Mouse (Mus musculus) liver, postnatal 0 days (tissue): ENCODE measurements around the gene Zfp870. TPM values are rescaled to one million over a fixed set of nuclear protein-coding genes. Genes with fewer than 3 reads are reported as not detected.

Experiments
- ATAC-seq: fragments of 200-750 bp; cut with Nextera tagmentation; 2 replicates; pipeline ENCODE4 v1.8.0; 2017; ENCODE audit warnings: mild to moderate bottlenecking, moderate library complexity
- DNase-seq: peaks from one replicate; pipeline ENCODE4 v3.0.0-alpha.2; 2016
- H3K27ac ChIP-seq: fragments of 300-500 bp; sonication (generic); 2 replicates; pipeline ENCODE4 v1.5.1; 2014; ENCODE audit warnings: antibody characterized with exemption, moderate library complexity, mild to moderate bottlenecking, low read depth
- H3K27me3 ChIP-seq: fragments of 300-500 bp; sonication (generic); 2 replicates; pipeline ENCODE4 v1.6.1; 2014; ENCODE audit warnings: low read length, control low read depth, mixed read lengths; ENCODE audit not compliant: insufficient read depth
- H3K36me3 ChIP-seq: fragments of 300-500 bp; sonication (generic); replicated peaks from 2 replicates; pipeline ENCODE4 v1.6.1; 2014; ENCODE audit warnings: mild to moderate bottlenecking, control low read depth, low read length, moderate library complexity, mixed read lengths; ENCODE audit not compliant: insufficient read depth
- H3K4me1 ChIP-seq: fragments of 300-500 bp; sonication (generic); 2 replicates; pipeline ENCODE4 v1.6.1; 2014; ENCODE audit warnings: antibody characterized with exemption, mild to moderate bottlenecking, control low read depth; ENCODE audit not compliant: insufficient read depth
- H3K4me2 ChIP-seq: fragments of 300-500 bp; sonication (generic); 2 replicates; pipeline ENCODE4 v1.6.1; 2014; ENCODE audit warnings: low read depth, mild to moderate bottlenecking, low read length, moderate library complexity, mixed read lengths
- H3K4me3 ChIP-seq: fragments of 300-500 bp; sonication (generic); 2 replicates; pipeline ENCODE4 v1.5.1; 2014; ENCODE audit warnings: low read depth, low read length
- H3K9ac ChIP-seq: fragments of 300-500 bp; sonication (generic); replicated peaks from 2 replicates; pipeline ENCODE4 v1.6.1; 2014; ENCODE audit warnings: mild to moderate bottlenecking, moderate library complexity
- H3K9me3 ChIP-seq: fragments of 300-500 bp; sonication (generic); 2 replicates; pipeline ENCODE4 v1.6.1; 2016; ENCODE audit warnings: mild to moderate bottlenecking, control low read depth, low read length, mixed read lengths
- CTCF ChIP-seq: sonication (generic); IDR thresholded peaks from 2 replicates; pipeline ENCODE4 v1.5.1; 2016; ENCODE audit warnings: antibody characterized with exemption, low read depth
- EP300 ChIP-seq: IDR thresholded peaks from 2 replicates; pipeline ENCODE4 v1.6.1; 2016; ENCODE audit warnings: antibody characterized with exemption, low read depth, mild to moderate bottlenecking
- WGBS: fragments of 180-500 bp; shearing (Covaris S2); extraction: QIAGEN DNeasy Blood & Tissue Kit; methylation state at CpG from one replicate; pipeline ENCODE4 v1.1.7; 2014; ENCODE audit not compliant: insufficient replicate concordance; 5-methylcytosine and 5-hydroxymethylcytosine counted together
- polyA plus RNA-seq: library from polyadenylated mRNA; unstranded; fragments of >200 nt; fragmentation: Nextera tagmentation; extraction: Ambion mirVana; gene quantifications from 2 replicates; pipeline ENCODE4 v1.2.1, GENCODE M21; 2015

Zfp870 gene
- polyA plus RNA-seq, 1 experiment from 2014 or later = 1.4 TPM

GRCm38 (mm10) chr17:32917131-32917530 lies 25.7 kb upstream of the Zfp870 start, which contains the start of gene Cyp4f14:
TSS of gene Cyp4f14 (minus strand) at chr17:32917342.
- Histone ChIP-seq H3K4me3 (no peak within 1 kb of the TSS), H3K4me2 (no peak within 1 kb of the TSS), H3K27ac (no peak within 1 kb of the TSS), H3K36me3 (no peaks in the 10 kb centered on the region), H3K27me3 (no peaks in the 10 kb centered on the region), H3K9me3 (no peaks in the 10 kb centered on the region), H3K9ac (no peak within 1 kb of the TSS), H3K4me1 (no peaks in the 10 kb centered on the region)
- DNase-seq (no peak), ATAC-seq (no peak)
- TF ChIP-seq CTCF (no peak), EP300 (no peak)
- 66% methylated on average over 2 of the region's 2 CpGs for WGBS

GRCm38 (mm10) chr17:32916075-32916474 lies 24.6 kb upstream of the Zfp870 start:
- TF ChIP-seq CTCF = no peak
- TF ChIP-seq EP300 = no peak
- no peak overlapping the region for H3K4me2 ChIP-seq
- no peak overlapping the region for H3K4me3 ChIP-seq
- no peak overlapping the region for H3K9ac ChIP-seq
- DNase-seq (no peak), ATAC-seq (no peak)
- H3K36me3 ChIP-seq = no peaks in the 10 kb centered on the region
- no peaks in the 10 kb centered on the region for H3K27me3 ChIP-seq
- no peaks in the 10 kb centered on the region for H3K4me1 ChIP-seq
- no peaks in the 10 kb centered on the region for H3K9me3 ChIP-seq
- H3K27ac ChIP-seq = no peak overlapping the region
- WGBS = 50% methylated on average over 1 of the region's 1 CpGs

GRCm38 (mm10) chr17:32906172-32906571 lies 14.7 kb upstream of the Zfp870 start:
- H3K27me3 ChIP-seq = no peaks in the 10 kb centered on the region
- no peak overlapping the region for H3K9ac ChIP-seq
- DNase-seq (no peak), ATAC-seq (no peak)
- H3K27ac ChIP-seq = no peak overlapping the region
- 74% methylated on average over 10 of the region's 10 CpGs for WGBS
- H3K9me3 ChIP-seq = no peaks in the 10 kb centered on the region
- no peaks in the 10 kb centered on the region for H3K36me3 ChIP-seq
- no peaks in the 10 kb centered on the region; the same call in 1 of the 2 replicates for H3K4me1 ChIP-seq
- no peak for TF ChIP-seq EP300
- no peak for TF ChIP-seq CTCF
- no peak overlapping the region for H3K4me2 ChIP-seq
- H3K4me3 ChIP-seq = no peak overlapping the region

GRCm38 (mm10) chr17:32905239-32905638 lies 13.8 kb upstream of the Zfp870 start:
- peak overlapping the region; percentile 20 for H3K4me2 ChIP-seq
- H3K9ac ChIP-seq = no peak overlapping the region

GRCm38 (mm10) chr17:32904414-32904813 lies 13.0 kb upstream of the Zfp870 start:
- Histone ChIP-seq H3K4me1 (no peaks in the 10 kb centered on the region; the same call in 1 of the 2 replicates), H3K9me3 (no peaks in the 10 kb centered on the region), H3K9ac (no peak overlapping the region), H3K4me3 (no peak overlapping the region), H3K4me2 (no peak overlapping the region), H3K36me3 (no peaks in the 10 kb centered on the region), H3K27ac (no peak overlapping the region), H3K27me3 (no peaks in the 10 kb centered on the region)
- ATAC-seq (no peak), DNase-seq (no peak)
- 60% methylated on average over 2 of the region's 2 CpGs for WGBS
- no peak for TF ChIP-seq EP300
- TF ChIP-seq CTCF = peak; percentile 61

More at GRCm38 (mm10) chr17:32905239-32905638, 13.8 kb upstream of the Zfp870 start:
- Histone ChIP-seq H3K27ac (no peak overlapping the region), H3K4me1 (no peaks in the 10 kb centered on the region; the same call in 1 of the 2 replicates), H3K9me3 (no peaks in the 10 kb centered on the region), H3K36me3 (no peaks in the 10 kb centered on the region), H3K4me3 (no peak overlapping the region), H3K27me3 (no peaks in the 10 kb centered on the region)
- TF ChIP-seq EP300 (no peak), CTCF (peak; percentile 76)
- 0 out of 2 replicates have a peak, but pooled peaks have one; percentile 25 for ATAC-seq
- 12% methylated on average over 19 of the region's 19 CpGs for WGBS
- peak; percentile 73 for DNase-seq

- no peak overlapping the region for H3K4me3 ChIP-seq
- no peak for ATAC-seq
- no peaks in the 10 kb centered on the region for H3K9me3 ChIP-seq
- whole genome bisulfite sequencing = 24% methylated on average over 1 of the region's 1 CpGs
- H3K36me3 ChIP-seq = no peaks in the 10 kb centered on the region
- no peaks in the 10 kb centered on the region for H3K27me3 ChIP-seq
- no peak overlapping the region for H3K27ac ChIP-seq
- TF ChIP-seq EP300 (no peak), CTCF (no peak)
- H3K4me2 ChIP-seq = no peak overlapping the region
- no peak overlapping the region for H3K9ac ChIP-seq
- H3K4me1 ChIP-seq = no peaks in the 10 kb centered on the region; the same call in 1 of the 2 replicates
- DNase-seq = no peak
Observed at GRCm38 (mm10) chr17:32901751-32902525, 10.5 kb upstream of the Zfp870 start.
